Mouse (Mus musculus) hindbrain, embryonic 16.5 days (tissue): ENCODE results near the gene Zfp773. TPM values are rescaled to one million over a fixed set of nuclear protein-coding genes. Genes with fewer than 3 reads are reported as not detected.

Experiments
- ATAC-seq: fragments of 200-750 bp; cut with Nextera tagmentation; 2 replicates; pipeline ENCODE4 v1.8.0; 2017; ENCODE audit warnings: moderate TSS enrichment, moderate library complexity
- H3K27ac ChIP-seq: fragments of 300-500 bp; sonication (generic); 2 replicates; pipeline ENCODE4 v1.5.1; 2014; ENCODE audit warnings: low read depth, mild to moderate bottlenecking, control low read depth, low read length, moderate library complexity
- H3K27me3 ChIP-seq: fragments of 300-500 bp; sonication (generic); replicated peaks from 2 replicates; pipeline ENCODE4 v1.6.1; 2014; ENCODE audit warnings: low read length; ENCODE audit not compliant: control insufficient read depth, insufficient read depth
- H3K36me3 ChIP-seq: fragments of 300-500 bp; sonication (generic); 2 replicates; pipeline ENCODE4 v1.6.1; 2014; ENCODE audit warnings: mild to moderate bottlenecking, low read length, moderate library complexity, mixed read lengths; ENCODE audit not compliant: control insufficient read depth, insufficient read depth
- H3K4me1 ChIP-seq: fragments of 300-500 bp; sonication (generic); 2 replicates; pipeline ENCODE4 v1.6.1; 2014; ENCODE audit warnings: low read depth, low read length; ENCODE audit not compliant: control insufficient read depth, insufficient read depth
- H3K4me2 ChIP-seq: fragments of 300-500 bp; sonication (generic); 2 replicates; pipeline ENCODE4 v1.6.1; 2014; ENCODE audit warnings: mild to moderate bottlenecking, low read length, control low read depth, moderate library complexity
- H3K4me3 ChIP-seq: fragments of 300-500 bp; sonication (generic); 2 replicates; pipeline ENCODE4 v1.5.1; 2014; ENCODE audit warnings: mild to moderate bottlenecking, low read length, control low read depth, moderate library complexity
- H3K9ac ChIP-seq: fragments of 300-500 bp; sonication (generic); 2 replicates; pipeline ENCODE4 v1.6.1; 2014; ENCODE audit warnings: low read depth, mild to moderate bottlenecking, control low read depth, low read length, moderate library complexity
- H3K9me3 ChIP-seq: fragments of 300-500 bp; sonication (generic); 2 replicates; pipeline ENCODE4 v1.6.1; 2014; ENCODE audit warnings: mild to moderate bottlenecking, low read length, moderate library complexity; ENCODE audit not compliant: control insufficient read depth
- WGBS: fragments of 180-500 bp; shearing (Covaris S2); extraction: QIAGEN DNeasy Blood & Tissue Kit; methylation state at CpG from one replicate; pipeline ENCODE4 v1.1.7; 2014; 5-methylcytosine and 5-hydroxymethylcytosine counted together
- polyA plus RNA-seq: library from polyadenylated mRNA; unstranded; fragments of >200 nt; fragmentation: Nextera tagmentation; extraction: Ambion mirVana; gene quantifications from 2 replicates; pipeline ENCODE4 v1.2.1, GENCODE M21; 2015

Zfp773 gene
- polyA plus RNA-seq, 1 experiment from 2014 or later = 10.3 TPM

- peak within 1 kb of the TSS; percentile 61 for H3K4me2 ChIP-seq
- peak within 1 kb of the TSS; percentile 78 for H3K9ac ChIP-seq
- no peaks in the 10 kb centered on the region for H3K9me3 ChIP-seq
- peaks cover 10% of the 10 kb centered on the region for H3K4me1 ChIP-seq
- H3K4me3 ChIP-seq = peak within 1 kb of the TSS; percentile 67
- peak within 1 kb of the TSS; percentile 75 for H3K27ac ChIP-seq
- no peaks in the 10 kb centered on the region for H3K27me3 ChIP-seq
- H3K36me3 ChIP-seq = peaks cover 16% of the 10 kb centered on the region
- under 1% methylated on average over 30 of the region's 30 CpGs for WGBS
- ATAC-seq = peak; percentile 96
These were observed 15.5 kb downstream of the Zfp773 start, which contains the start of gene Zfp954 for GRCm38 (mm10) chr7:7120921-7121601. TSS of gene Zfp954 (minus strand) at chr7:7121488.

- no peaks in the 10 kb centered on the region for H3K27me3 ChIP-seq
- H3K4me3 ChIP-seq = no peak overlapping the region
- no peak for ATAC-seq
- peaks cover 34% of the 10 kb centered on the region for H3K36me3 ChIP-seq
- H3K4me1 ChIP-seq = peaks cover 10% of the 10 kb centered on the region
- H3K27ac ChIP-seq = no peak overlapping the region
- H3K4me2 ChIP-seq = no peak overlapping the region
- no peak overlapping the region for H3K9ac ChIP-seq
- 90% methylated on average over 2 of the region's 2 CpGs for WGBS
- no peaks in the 10 kb centered on the region for H3K9me3 ChIP-seq
These were observed 18.1 kb downstream of the Zfp773 start for GRCm38 (mm10) chr7:7118441-7118840.

GRCm38 (mm10) chr7:7108501-7108900, 28.1 kb downstream of the Zfp773 start:
- Histone ChIP-seq H3K9ac (no peak overlapping the region), H3K4me1 (no peaks in the 10 kb centered on the region), H3K4me2 (no peak overlapping the region), H3K9me3 (peaks cover 2% of the 10 kb centered on the region), H3K27me3 (no peaks in the 10 kb centered on the region), H3K4me3 (no peak overlapping the region), H3K27ac (no peak overlapping the region), H3K36me3 (peaks cover 5% of the 10 kb centered on the region)
- 89% methylated on average over 7 of the region's 7 CpGs for WGBS
- no peak for ATAC-seq

Other genes starting within 250 kb of the Zfp773 start
- not detected in 2 replicates for gene Aurkc, start 141.5 kb downstream of the Zfp773 start, polyA plus RNA-seq
- gene Zfp954, start 15.3 kb downstream of the Zfp773 start, polyA plus RNA-seq = 22.1 and 23.1 TPM in 2 replicates
- 2.5 and 3.3 TPM in 2 replicates for gene Zfp418, start 34.6 kb upstream of the Zfp773 start, polyA plus RNA-seq
- 9.7 and 10.4 TPM in 2 replicates for gene Zfp772, start 73.2 kb upstream of the Zfp773 start, polyA plus RNA-seq
- 1.9 and 2.0 TPM in 2 replicates for gene Vmn2r29, start 110.6 kb upstream of the Zfp773 start, polyA plus RNA-seq
- 14.6 and 15.0 TPM in 2 replicates for gene Gm45844, start 141.5 kb upstream of the Zfp773 start, polyA plus RNA-seq
- 213 and 216 TPM in 2 replicates for gene Clcn4, start 164.1 kb upstream of the Zfp773 start, polyA plus RNA-seq
- not detected in 2 replicates for gene Vmn2r30, start 200.9 kb upstream of the Zfp773 start, polyA plus RNA-seq
- gene Gm45783, start 237.8 kb upstream of the Zfp773 start, polyA plus RNA-seq = 0.25 TPM in 1 of 2 replicates, not detected in the other